Mouse (Mus musculus) liver (tissue): ENCODE measurements around the gene Capn13.
"Not testable (repeated sequence)": the region's sequence is repeated elsewhere in the genome, so short reads cannot be mapped to it uniquely, and the experiment has no call there.

Source experiments
- DNase-seq: peaks from one replicate; pipeline ENCODE4 v3.0.0-alpha.2; 2020; ENCODE audit warnings: mixed read lengths

The Capn13 gene

DNA sequence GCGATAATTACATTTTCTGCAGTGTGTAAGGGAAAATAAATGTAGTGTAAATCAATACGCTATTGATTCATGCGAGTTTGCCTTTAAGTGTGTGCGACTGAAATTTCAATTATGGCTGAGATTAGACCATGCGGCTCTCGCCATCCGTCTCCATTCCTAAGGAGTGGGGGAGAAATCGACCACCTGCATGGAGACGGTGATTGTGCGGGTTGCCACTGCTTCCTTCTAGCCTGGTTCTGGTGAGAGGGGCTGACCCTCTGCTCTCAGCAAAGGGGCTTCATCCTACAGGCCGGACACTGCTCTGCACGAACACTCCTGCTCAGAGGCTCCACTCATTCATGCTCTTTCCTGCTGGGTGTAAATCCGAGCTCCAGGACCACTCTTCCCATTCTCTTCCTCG, 58.0 kb downstream of the Capn13 start:
- DNase-seq = no peak

DNA sequence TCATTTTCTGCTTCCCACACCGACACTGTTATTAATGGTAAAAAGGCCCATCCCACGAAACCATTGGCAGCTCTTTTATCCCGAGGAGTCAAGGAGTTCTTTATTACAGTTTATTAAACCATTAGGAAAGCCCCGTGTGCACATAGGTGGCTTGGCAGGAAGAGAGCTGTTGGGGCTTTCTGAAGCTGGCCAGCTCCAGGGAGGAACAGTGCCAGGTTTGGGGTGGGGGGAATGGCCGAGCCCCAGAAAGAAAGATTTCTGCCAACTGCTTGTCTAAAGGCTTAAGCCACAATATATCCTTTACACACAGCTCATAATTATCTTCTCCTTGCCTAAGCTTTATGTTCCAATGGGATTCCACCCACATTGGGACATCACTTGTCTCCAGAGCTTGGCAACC, 71.6 kb downstream of the Capn13 start:
- no peak for DNase-seq

DNA sequence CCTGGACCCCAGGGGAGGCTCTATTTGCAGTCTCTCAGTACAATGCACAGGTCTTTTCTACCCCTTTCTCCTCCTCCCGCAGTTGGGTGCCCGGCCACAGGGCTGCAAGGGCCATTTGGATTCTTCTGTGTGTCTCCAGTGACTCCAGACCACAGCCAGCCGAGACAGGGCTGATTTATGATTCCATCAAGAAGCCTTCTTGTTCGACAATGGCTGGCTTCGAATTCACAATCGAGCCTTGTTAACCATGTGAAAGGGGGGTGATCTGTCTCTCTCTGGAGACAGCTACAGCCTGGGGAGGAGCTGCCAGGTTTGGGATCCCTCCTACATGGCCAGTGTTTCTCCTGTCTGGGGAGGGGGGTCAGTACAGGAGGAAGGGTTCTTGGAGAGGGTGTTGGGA, 75.4 kb downstream of the Capn13 start:
- DNase-seq = no peak

DNA sequence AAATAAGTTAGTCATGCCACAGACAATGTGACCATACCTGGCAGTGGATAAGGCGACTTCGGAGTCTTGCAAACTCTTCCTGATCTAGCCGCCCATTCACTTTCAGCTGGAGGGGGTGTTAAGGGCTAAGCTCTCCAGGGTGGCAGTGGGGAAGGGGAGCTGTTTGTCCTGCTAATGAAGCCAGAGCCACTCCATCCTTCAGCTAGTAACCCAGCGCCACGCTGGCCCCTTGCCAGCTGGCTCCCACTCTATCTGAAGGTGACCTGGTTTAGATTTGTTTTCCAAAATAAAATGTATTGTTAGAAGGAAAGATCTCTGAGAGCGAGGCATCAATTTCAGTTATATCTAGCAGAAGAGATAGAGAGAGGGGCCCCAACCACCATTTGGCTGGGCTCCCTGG, 75.9 kb downstream of the Capn13 start:
- no peak for DNase-seq

DNA sequence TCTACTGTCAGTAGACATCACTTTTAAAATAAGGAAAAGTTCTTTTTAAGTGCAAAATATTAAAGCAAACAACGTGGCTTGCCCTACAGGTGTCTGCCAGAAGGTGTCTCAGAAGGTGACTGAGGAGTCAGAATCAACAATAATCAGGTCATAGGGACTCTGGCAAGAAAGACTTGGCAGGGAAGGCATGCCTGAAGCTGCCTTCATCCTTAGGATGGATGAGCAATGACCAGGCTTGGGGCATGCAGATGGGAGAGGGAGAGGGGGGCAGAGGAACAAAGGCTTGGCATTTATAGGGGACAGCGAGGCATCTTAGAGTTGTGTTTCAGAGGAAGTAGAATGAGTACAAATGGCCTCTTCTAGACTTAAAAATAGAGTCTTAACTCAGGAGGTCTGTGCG, 76.7 kb downstream of the Capn13 start:
- no peak for DNase-seq

DNA sequence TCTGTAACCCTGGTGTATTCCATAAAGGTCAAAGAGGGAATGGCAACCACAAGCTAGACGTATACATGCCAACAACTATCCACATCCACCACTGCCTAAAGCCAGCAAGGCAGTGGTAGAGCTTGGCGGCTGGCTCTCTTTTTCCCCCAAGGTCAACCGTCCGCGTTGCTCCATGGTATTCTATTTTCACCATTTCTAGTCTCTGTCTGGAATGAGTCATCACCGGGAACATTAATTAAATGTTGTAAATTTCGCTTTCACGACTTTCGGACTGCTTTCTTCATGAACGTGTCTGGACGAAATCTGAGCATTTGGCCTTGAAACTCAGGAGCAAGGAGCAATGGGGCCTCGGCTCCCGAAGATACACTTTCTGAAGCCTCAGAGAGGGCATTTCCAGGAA, 85.9 kb downstream of the Capn13 start:
- no peak for DNase-seq

DNA sequence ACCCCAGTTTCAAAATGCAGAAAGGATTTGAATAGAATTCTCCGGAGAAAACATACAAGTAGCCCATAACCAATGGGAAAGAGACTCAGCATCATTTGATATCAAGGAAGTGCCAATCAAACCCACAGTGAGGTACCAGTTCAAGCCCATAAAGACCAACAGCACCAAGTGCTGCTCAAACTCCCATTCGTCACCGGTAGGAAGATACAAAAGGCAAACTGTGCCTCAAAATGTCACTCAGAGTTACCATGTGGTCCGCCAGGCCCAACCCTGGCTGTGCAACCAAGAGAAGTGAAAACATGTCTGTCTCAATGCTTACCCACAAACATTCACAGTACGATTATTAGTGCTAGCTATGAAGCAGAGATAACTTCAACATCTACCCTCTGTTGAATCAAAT, 89.2 kb downstream of the Capn13 start:
- DNase-seq = no peak

DNA sequence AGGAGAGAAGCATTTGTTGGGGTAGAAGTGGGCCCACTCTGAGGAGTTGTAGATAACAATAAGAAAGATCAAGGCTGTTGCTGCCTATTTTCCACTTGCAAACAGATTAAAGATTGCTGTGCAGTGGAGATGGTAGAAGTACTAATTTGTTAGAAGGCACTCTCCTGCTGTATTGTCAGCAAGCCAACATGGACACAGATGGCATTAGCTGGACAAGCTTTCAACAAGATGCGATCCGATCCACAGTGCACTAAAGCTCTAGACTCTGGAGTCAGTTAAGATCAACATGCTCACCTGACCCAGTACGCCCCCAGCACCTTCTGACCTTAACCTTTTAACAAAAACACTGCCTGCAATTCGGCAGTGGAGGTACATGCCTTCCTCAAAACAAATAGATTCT, 92.0 kb downstream of the Capn13 start:
- no peak for DNase-seq

DNA sequence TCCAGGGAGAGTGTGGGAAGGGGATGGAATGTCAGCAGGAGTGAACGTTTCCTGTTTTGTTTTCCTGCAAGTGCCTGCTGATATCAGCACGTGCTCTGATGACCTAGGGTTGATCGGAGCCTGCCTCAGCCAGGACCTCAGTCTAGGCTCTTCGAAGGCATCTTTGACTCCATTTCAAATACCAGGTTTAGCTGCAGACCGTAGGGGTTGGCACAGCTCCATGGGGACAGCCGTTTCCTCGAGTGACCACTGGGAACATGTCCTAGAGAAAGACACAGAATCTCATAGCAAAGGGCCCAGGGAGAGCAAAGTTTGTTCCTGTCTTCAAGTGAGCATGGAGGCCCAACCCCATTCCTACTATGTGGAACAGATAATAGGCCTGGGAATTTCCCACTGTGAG, 94.0 kb downstream of the Capn13 start:
- DNase-seq = no peak

DNA sequence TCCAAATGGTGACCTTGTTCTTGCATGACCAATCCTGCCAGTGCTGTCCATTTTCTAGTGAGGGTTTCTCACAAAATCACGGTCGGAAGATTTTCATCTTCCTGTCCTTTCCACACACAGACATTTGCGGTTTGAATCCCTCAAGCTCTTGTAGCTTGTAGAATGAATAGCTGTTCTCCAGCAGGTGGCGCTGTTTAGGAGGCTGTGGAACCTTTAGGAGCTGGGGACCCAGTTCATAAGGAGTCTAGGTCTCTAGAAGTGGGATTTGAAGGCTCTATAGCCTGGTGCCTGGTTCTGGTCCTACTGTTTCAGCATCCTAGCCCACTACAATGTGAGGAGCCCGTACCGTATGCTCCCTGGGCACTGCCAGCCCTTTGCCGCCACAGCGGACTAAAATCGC, 95.0 kb downstream of the Capn13 start:
- DNase-seq = peak; percentile 66

DNA sequence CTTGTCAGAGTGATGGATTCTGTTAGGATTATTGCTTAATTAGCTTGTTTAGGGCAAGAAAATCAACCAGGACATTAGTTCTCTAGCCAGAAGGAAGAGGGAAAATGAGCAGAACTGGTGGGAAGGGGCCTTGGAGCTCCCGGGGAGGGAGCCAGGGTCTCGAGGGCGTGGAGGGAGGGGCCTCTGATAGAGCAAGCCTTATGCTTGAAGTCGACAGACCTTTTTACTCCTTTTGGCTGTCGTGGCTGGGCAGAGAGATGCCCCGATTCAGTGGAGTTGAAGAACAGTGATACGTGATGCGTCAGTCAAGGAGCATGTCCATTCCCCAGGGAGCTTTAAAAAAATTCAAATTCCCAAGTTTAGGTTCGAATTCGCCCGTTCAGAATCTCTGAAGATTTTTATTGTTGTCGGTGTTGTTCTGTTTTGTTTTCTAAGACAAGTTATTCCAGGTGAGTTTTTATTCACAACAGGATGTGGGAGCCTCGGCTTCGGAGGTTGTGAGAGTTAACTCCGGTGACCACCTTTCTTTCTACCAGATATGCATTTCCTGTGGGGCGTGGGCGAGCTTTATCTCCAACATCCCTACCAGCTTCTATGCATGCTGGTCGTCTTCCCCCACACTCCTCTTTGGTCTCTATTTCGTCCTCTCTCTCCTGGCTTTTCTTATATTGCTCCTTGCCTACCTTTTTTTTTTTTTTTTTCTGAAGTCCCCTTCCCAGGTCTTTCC, 96.4 kb downstream of the Capn13 start:
- DNase-seq = no peak

DNA sequence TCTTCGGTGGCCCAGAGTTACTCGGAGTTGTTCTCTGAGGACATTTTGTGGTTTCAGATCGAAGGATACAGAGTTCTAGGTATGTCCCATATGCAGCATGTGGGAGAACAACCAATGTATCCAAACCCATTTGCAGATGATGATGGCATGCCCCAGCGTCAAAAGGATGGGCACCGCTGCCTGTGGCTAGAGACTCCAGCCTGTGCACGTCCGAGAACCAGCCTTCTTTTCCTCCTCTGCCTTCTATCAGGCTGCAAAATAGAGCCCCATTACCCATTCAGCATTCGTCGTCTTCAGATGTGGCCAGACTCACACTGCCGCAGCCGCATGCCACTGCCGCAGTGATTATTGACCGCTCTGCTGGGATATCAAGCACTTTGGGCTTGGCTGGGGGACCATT, 97.0 kb downstream of the Capn13 start:
- DNase-seq = no peak

DNA sequence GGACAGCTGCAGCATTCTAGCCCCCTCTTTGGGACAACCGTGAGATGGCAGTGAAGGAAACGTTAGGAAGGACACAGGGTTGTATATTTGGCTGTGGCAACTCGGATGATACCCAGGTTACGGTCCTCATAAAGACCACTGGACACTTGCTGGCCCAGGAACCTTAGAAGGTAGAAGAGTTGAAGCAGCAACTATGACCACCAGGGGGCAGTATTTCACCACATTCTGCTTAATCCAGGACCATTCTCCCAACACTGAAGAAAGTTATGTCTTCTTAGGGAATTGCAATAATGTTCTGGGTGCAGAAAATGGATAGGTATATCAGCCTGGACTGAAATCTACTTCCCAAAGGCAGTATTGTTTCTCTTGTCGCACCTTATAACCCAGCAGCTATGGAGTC, 97.4 kb downstream of the Capn13 start:
- DNase-seq = peak; percentile 61

DNA sequence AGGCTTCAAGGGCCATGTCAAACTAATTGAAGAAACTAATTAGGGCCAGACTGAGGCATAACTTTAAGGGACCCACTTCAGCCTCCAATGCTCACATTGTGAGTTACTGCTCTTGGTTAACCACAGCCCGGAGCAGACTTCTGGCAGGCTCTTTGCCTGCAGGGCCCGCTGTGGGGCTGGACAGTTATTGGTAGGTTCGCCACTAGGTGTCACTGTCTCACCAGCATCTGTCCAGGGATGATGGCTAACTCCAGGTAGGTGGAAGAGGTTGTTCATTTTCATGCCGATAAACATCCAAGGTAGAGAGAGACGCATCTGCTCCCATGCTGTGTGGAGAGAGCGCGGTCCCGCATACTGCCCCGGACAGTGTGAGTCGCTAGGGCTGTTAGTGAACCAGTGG, 98.6 kb downstream of the Capn13 start:
- peak; percentile 71 for DNase-seq

DNA sequence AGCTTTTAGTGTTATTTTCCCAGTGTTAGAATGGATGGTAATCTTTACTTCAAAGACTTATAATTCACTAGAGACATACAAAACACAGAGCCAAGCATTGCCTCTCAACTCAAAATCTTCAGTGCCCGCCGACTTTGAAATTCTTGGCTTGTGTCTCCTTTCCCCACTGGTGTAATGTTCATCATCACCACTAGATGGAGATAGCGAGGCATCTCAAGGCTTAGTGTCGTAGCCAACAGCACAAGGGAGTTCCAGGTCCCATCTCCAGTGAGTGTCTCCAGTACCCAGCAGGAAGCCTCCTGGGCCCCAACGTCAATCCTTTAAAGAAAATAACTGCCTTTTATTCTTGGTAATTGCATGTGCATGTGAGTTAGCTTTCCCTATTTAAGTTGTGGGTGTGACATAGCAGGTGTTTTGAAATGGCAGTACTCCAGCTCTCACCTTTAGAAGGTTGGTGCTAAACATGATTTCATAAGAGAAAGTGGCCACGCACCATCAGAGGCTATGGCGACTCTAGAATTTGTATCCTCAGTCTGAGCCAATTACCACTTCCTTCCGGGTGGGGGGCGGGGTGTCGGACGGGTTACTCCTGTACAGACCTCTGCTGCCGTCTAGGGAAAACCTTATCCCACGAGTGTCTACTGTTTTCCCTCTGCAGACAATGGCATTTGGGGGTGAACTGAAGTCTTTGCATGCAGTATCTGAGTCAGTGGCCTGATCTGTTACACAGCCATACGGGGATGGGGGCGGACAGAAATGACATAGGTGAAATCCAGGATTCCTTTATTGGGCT, 99.2 kb downstream of the Capn13 start:
- DNase-seq = peak; percentile 32

DNA sequence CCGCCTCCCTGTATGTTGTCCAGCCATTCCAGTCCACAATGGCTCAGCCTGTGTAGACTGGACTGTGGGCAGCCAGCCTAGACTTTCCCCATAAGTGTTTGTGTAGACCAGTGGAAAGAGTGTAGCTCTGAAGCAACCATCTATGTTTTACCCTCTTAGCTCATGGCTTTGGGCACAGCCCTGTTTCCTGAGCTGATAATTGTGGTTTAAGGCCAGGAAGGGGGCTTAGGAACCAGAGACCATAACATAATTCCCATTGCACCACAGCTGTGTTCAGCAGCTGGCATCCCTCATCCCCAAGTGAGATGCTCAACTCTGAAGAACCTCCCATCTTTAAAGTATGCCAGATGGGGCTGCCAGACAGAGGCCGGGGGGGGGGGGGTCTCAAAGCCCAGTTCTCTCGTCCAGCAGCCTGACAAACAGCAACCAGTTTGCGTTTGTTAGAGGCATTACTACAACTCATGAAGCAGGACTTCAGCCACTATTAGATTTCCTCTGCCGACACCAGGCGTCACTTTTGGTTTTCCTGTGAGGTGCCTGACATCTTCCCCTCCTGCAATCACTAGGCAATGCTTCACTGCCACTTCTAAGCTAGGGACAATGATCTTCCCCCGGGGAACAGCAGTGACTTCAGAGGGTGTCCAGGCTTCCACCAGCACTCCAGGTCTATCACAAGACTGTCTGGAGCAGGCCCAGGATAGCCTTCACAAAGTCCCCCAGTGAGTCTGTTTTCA, 100.4 kb downstream of the Capn13 start:
- DNase-seq = no peak

DNA sequence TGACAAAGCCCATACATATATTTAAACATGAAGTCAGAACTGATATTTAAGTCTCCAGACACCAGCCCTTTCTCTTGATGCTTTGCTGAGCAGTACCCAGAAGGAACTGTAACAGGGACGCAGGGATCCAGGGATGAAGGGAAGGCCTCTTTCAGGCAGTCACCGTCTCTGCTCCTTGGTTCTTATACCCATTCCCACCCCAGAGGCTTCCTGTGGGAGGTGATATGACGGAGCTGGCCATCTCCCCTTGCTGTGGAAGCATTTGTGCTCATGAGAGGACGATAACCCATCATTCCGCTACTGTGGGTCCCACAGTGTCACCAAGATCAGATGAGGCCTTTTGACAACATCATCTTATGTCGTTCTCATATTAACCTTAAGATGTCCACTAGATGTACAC, 101.7 kb downstream of the Capn13 start:
- no peak for DNase-seq

DNA sequence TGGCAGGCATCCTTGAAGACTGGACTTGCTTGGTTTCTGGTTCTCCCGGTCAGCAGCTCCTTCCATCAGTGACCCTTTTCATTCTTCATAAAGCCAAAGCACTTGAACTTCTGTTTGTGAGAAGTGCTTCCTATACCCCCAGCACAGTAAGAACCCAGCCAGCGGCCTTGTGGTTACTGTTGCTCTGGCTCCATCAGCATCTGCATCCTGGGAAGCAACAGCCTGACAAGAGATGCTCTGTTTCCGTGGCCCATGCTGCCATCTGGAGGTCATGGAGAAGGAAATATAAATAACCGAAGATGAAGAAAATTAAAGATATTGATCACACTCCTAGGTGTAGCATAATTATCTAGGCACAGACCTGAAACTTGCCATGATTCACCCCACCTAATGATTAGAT, 103.8 kb downstream of the Capn13 start:
- DNase-seq = peak; percentile 43

DNA sequence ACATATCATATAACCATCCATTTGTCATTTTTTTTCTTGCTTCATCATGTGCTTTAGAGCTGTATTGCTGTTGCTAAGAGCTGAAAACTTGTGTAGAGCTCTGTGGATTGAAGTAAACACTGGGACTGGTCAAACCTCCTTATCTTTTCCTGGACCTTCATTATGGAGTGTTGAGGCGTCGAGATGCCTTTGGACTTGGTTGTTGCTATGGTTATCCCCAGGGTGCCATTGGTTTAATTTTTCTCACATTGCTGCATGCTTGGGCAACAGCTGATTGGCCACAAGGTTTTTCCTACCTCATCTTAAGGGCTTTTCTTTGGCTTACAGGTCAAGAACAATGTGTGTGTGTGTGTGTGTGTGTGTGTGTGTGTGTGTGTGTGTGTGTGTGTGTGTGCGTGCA, 107.4 kb downstream of the Capn13 start:
- DNase-seq = no peak

DNA sequence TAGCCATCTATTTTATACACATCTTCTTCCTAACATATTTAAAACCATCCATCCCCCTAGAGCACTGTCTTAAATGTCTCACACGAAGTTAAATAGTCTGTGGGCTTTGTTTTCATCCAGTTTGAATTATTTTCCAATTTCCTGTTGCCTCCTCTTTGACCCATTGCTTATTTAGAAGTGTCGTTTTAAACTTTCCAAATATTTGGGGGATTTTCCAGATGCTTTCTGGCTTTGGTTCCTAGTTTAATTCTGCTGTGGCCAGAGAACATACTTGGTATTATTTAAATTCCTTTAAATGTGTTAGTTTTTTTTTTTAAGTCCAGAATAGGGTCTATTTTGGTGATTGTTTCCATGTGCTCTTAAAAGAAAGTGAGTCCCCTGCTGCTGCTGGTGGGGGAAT, 116.4 kb downstream of the Capn13 start:
- no peak for DNase-seq

DNA sequence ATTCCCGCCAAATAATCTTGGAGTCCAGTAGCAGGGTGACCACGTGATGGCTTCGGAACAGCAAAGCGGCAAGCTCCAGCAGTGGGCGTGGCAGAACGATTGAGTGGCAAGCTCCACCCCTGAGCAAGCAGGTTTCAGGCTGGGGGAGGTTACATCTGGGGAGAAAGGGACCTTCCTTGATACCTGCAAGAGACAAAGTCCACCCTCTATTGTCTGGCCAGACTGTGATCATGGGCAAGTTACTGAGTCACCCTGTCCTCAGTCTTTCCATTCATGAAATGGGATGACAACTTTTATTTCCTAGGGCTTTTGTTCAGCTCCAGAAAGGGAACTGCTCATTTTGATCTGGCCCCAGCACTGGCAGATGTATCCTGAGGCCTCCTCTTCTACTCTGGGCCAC, 118.0 kb downstream of the Capn13 start:
- DNase-seq = not testable (repeated sequence)

DNA sequence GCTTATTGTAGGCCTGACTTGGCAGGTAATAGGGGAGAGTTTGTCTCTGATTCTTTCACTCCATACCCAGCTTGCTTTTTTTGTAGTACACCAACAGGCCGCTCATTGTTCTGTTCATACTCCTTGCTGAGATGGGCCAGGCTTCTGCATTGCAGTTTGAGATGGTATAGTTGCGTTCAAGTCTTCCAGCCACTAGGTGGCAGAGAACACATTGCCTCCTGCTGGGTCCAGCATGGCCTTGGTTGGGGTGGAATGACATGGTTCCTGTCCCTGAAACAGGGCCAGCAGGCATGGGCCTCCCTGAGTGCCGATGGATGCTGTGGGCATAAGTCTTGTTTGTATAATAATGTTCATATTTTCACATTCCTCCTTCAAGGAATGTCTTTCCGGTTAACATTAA, 122.9 kb downstream of the Capn13 start:
- no peak for DNase-seq

DNA sequence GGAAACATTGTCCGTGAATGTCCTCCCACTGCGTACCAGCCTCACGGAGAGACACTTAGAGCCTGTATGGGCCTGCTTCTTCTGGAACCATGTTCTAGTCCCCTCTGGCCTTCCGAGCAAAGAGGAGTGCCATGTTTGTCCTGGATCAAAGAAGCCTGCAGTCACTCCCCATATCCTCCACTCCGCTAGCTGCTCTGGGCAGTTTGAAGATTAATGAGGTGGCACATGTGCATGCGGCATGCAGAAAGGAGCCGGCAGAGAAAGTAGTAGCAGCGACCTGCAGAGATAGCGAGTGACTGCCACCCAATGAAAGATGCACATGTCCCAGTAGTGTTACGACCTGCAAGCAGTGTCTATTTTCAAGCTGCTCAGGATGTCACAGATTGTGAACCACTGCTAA, 125.6 kb downstream of the Capn13 start:
- no peak for DNase-seq

DNA sequence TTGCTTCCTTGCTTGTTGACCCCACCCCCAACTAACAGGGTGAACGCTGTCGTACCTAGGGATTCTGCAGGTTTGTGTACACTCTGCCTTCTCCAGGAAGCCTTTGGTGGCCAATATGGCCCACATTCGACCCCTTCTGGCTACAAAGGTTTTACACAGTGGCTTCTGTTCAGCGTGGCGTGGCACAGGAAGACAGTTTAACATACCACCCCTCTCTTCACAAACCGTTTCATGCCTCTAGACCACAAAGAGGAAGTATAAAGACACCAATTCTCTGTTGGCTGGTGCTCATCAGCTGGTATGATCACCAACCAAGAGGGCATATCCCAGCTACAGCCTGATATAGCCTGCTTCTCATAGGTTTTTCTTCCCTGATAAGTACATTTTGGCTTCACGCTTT, 126.9 kb downstream of the Capn13 start:
- DNase-seq = no peak
